Mouse (Mus musculus): ENCODE measurements around the gene Prr5. TPM values are rescaled to one million over a fixed set of nuclear protein-coding genes. Genes with fewer than 3 reads are reported as not detected.

Gene Prr5
- polyA plus RNA-seq, 1 experiment, result 82.9 TPM

GRCm38 (mm10) chr15:84736346-84736993 is 67.0 kb downstream of the Prr5 start:
- Histone ChIP-seq H3K36me3 (ENCODE audit: control insufficient read depth, insufficient read depth, low read length) (no peaks in the 10 kb centered on the region; the same call in 1 of the 2 replicates), H3K27ac (ENCODE audit: insufficient read depth, low read depth, low read length) (no peak overlapping the region), H3K27me3 (ENCODE audit: control insufficient read depth, insufficient read depth, low read length) (no peaks in the 10 kb centered on the region), H3K4me1 (ENCODE audit: control insufficient read depth, insufficient read depth, insufficient read length, low read length) (no peaks in the 10 kb centered on the region), H3K4me3 (ENCODE audit: low read depth, low read length) (no peak overlapping the region)
- 89% methylated on average over 11 of the region's 11 CpGs for WGBS
- no peak for TF ChIP-seq POLR2A (IDR thresholded peaks at IDR 0.05; ENCODE audit: low read depth, low read length)
- no peak for TF ChIP-seq CTCF (IDR thresholded peaks at IDR 0.05; ENCODE audit: extremely low read depth, insufficient read length, insufficient replicate concordance, low read depth, low read length)

- no peaks in the 10 kb centered on the region; the same call in 1 of the 2 replicates for H3K36me3 ChIP-seq (ENCODE audit: control insufficient read depth, insufficient read depth, low read length)
- TF ChIP-seq POLR2A (IDR thresholded peaks at IDR 0.05; ENCODE audit: low read depth, low read length) (no peak), CTCF (IDR thresholded peaks at IDR 0.05; ENCODE audit: extremely low read depth, insufficient read length, insufficient replicate concordance, low read depth, low read length) (no peak)
- WGBS, result 75% methylated on average over 2 of the region's 4 CpGs
- H3K4me1 ChIP-seq (ENCODE audit: control insufficient read depth, insufficient read depth, insufficient read length, low read length), result no peaks in the 10 kb centered on the region
- H3K27me3 ChIP-seq (ENCODE audit: control insufficient read depth, insufficient read depth, low read length), result no peaks in the 10 kb centered on the region
- H3K27ac ChIP-seq (ENCODE audit: insufficient read depth, low read depth, low read length), result no peak overlapping the region
- H3K4me3 ChIP-seq (ENCODE audit: low read depth, low read length), result no peak overlapping the region
Observed at GRCm38 (mm10) chr15:84736994-84737346, 67.5 kb downstream of the Prr5 start.

DNA sequence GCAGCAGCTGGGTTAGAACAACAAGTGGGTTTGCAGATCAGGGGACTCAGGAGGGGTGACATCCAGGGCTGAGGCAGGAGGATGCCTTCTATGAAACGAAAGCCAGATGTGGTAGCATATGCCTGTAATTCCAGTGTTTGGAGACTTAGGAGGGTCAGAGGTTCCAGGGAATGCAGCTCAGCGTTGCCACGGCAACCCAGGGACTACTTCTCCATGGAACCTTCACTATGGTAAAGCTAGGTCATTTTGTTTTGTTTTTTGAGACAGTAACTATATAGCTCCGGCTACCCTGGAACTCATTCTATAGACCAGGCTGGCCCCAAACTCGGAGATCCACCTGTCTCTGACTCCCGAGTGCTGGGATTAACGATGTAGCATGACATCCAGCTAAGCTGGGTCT is 68.8 kb downstream of the Prr5 start:
- TF ChIP-seq POLR2A (IDR thresholded peaks at IDR 0.05; ENCODE audit: low read depth, low read length) (no peak), CTCF (IDR thresholded peaks at IDR 0.05; ENCODE audit: extremely low read depth, insufficient read length, insufficient replicate concordance, low read depth, low read length) (no peak)
- Histone ChIP-seq H3K36me3 (ENCODE audit: control insufficient read depth, insufficient read depth, low read length) (no peaks in the 10 kb centered on the region; the same call in 1 of the 2 replicates), H3K27ac (ENCODE audit: insufficient read depth, low read depth, low read length) (no peak overlapping the region), H3K27me3 (ENCODE audit: control insufficient read depth, insufficient read depth, low read length) (no peaks in the 10 kb centered on the region), H3K4me1 (ENCODE audit: control insufficient read depth, insufficient read depth, insufficient read length, low read length) (no peaks in the 10 kb centered on the region), H3K4me3 (ENCODE audit: low read depth, low read length) (no peak overlapping the region)
- WGBS, result 94% methylated on average over 7 of the region's 7 CpGs

GRCm38 (mm10) chr15:84741573-84741972 is 72.2 kb downstream of the Prr5 start:
- no peaks in the 10 kb centered on the region; the same call in 1 of the 2 replicates for H3K4me1 ChIP-seq (ENCODE audit: control insufficient read depth, insufficient read depth, insufficient read length, low read length)
- 65% methylated on average over 3 of the region's 3 CpGs for WGBS
- TF ChIP-seq CTCF (IDR thresholded peaks at IDR 0.05; ENCODE audit: extremely low read depth, insufficient read length, insufficient replicate concordance, low read depth, low read length) (peak; percentile 62; the same call in 1 of the 2 replicates), POLR2A (IDR thresholded peaks at IDR 0.05; ENCODE audit: low read depth, low read length) (no peak)
- H3K27me3 ChIP-seq (ENCODE audit: control insufficient read depth, insufficient read depth, low read length), result no peaks in the 10 kb centered on the region
- H3K4me3 ChIP-seq (ENCODE audit: low read depth, low read length), result no peak overlapping the region
- H3K27ac ChIP-seq (ENCODE audit: insufficient read depth, low read depth, low read length), result no peak overlapping the region
- no peaks in the 10 kb centered on the region for H3K36me3 ChIP-seq (ENCODE audit: control insufficient read depth, insufficient read depth, low read length)

DNA sequence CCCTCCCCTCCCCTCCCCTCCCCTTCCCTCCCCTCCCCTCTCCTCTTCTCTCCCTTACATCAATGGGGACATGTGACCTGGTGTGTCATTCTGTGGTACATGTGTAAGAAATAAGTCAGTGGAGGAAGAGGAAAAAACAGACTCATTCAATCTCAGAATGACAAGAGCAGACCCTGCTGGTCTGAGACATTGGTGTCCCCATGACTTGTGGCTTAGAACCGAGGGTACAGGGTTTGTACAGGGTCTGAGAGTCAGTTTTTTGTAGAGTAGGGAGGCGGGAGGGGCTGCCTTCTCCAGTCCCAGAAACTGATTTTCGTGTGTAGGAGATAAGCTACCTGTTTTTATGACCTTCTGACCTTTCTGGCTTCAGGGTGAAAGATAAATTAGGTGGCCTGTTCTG is 73.9 kb downstream of the Prr5 start:
- no peak for TF ChIP-seq CTCF (IDR thresholded peaks at IDR 0.05; ENCODE audit: extremely low read depth, insufficient read length, insufficient replicate concordance, low read depth, low read length)
- TF ChIP-seq POLR2A (IDR thresholded peaks at IDR 0.05; ENCODE audit: low read depth, low read length), result no peak
- Histone ChIP-seq H3K27me3 (ENCODE audit: control insufficient read depth, insufficient read depth, low read length) (no peaks in the 10 kb centered on the region), H3K36me3 (ENCODE audit: control insufficient read depth, insufficient read depth, low read length) (no peaks in the 10 kb centered on the region), H3K4me1 (ENCODE audit: control insufficient read depth, insufficient read depth, insufficient read length, low read length) (no peaks in the 10 kb centered on the region; the same call in 1 of the 2 replicates), H3K27ac (ENCODE audit: insufficient read depth, low read depth, low read length) (no peak overlapping the region), H3K4me3 (ENCODE audit: low read depth, low read length) (no peak overlapping the region)
- WGBS, result 15% methylated on average over 3 of the region's 3 CpGs

DNA sequence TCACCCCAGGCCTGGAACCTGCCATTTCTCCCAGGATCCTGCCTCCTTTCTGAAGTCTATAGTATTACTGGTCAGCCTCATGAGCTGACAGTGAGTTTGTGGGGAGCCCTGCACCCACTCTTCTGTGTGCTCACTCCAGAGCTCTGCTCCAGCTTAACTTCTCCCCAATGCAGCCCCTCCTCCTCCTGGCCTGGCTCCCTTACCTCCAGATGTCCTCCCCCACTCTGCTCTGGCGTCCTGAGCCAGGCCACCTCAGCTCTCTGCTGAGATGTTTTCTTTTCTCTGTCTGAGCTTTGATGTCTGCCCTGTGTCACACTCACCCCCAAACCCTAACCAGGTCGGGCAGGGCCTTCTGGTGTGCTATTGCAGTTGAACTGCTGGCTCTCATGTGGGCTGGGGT is 74.9 kb downstream of the Prr5 start:
- TF ChIP-seq CTCF (IDR thresholded peaks at IDR 0.05; ENCODE audit: extremely low read depth, insufficient read length, insufficient replicate concordance, low read depth, low read length), result no peak
- no peak for TF ChIP-seq POLR2A (IDR thresholded peaks at IDR 0.05; ENCODE audit: low read depth, low read length)
- H3K4me3 ChIP-seq (ENCODE audit: low read depth, low read length), result no peak overlapping the region
- H3K4me1 ChIP-seq (ENCODE audit: control insufficient read depth, insufficient read depth, insufficient read length, low read length), result no peaks in the 10 kb centered on the region; the same call in 1 of the 2 replicates
- WGBS, result 50% methylated on average over 2 of the region's 2 CpGs
- no peaks in the 10 kb centered on the region for H3K27me3 ChIP-seq (ENCODE audit: control insufficient read depth, insufficient read depth, low read length)
- no peaks in the 10 kb centered on the region for H3K36me3 ChIP-seq (ENCODE audit: control insufficient read depth, insufficient read depth, low read length)
- H3K27ac ChIP-seq (ENCODE audit: insufficient read depth, low read depth, low read length), result no peak overlapping the region

DNA sequence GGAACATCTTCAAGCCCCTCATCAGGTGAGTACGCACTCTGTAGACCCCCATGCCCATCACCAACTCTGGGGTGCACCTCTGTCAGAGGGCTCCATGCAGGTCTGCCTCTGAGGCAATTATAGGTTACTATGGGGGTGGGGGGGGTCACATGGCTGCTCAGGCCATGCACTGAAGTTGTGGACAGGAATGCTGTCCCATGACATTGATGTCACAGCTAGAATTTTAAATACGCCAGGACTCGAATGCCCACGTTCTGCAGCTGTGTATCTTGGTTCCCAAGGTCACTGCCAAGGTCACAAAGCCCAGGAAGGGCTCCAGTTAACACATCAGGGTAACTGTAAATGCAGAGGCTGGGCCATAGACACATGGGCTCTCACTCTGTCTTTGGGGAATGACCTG is 76.4 kb downstream of the Prr5 start:
- H3K27ac ChIP-seq (ENCODE audit: insufficient read depth, low read depth, low read length), result no peak overlapping the region
- WGBS, result 90% methylated on average over 4 of the region's 4 CpGs

More for the DNA sequence above, 76.4 kb downstream of the Prr5 start:
- Histone ChIP-seq H3K4me3 (ENCODE audit: low read depth, low read length) (no peak overlapping the region), H3K4me1 (ENCODE audit: control insufficient read depth, insufficient read depth, insufficient read length, low read length) (no peaks in the 10 kb centered on the region; the same call in 1 of the 2 replicates), H3K27me3 (ENCODE audit: control insufficient read depth, insufficient read depth, low read length) (no peaks in the 10 kb centered on the region), H3K36me3 (ENCODE audit: control insufficient read depth, insufficient read depth, low read length) (no peaks in the 10 kb centered on the region)
- TF ChIP-seq POLR2A (IDR thresholded peaks at IDR 0.05; ENCODE audit: low read depth, low read length) (no peak), CTCF (IDR thresholded peaks at IDR 0.05; ENCODE audit: extremely low read depth, insufficient read length, insufficient replicate concordance, low read depth, low read length) (no peak)

Other genes with a start within 250 kb of the Prr5 start
- gene Shisal1, start 222.5 kb upstream of the Prr5 start, polyA plus RNA-seq (2012; rRNA removed), result 6.1 and 8.0 TPM in 2 replicates
- 2.1 and 2.9 TPM in 2 replicates for gene Rtl6, start 111.8 kb upstream of the Prr5 start, polyA plus RNA-seq (2012; rRNA removed)
- 4.2 and 6.3 TPM in 2 replicates for gene Arhgap8, start 50.4 kb downstream of the Prr5 start, polyA plus RNA-seq (2012; rRNA removed)
- gene Phf21b, start 186.4 kb downstream of the Prr5 start, polyA plus RNA-seq (2012; rRNA removed), result 2.1 and 5.1 TPM in 2 replicates

Measured in small intestine, adult 2 months (tissue).